Mouse (Mus musculus) Patski (cell line): ENCODE measurements around the gene Gm4214. TPM values are rescaled to one million over a fixed set of nuclear protein-coding genes. Genes with fewer than 3 reads are reported as not detected.
"Not testable (repeated sequence)": the region's sequence is repeated elsewhere in the genome, so short reads cannot be mapped to it uniquely, and the experiment has no call there.

ENCODE experiments used
- ATAC-seq: fragments of 100-300 bp; one replicate; pipeline ENCODE4 v1.8.0; 2021
- CTCF ChIA-PET: fragments of 350-600 bp; sonication (Branson Sonifier 250); formaldehyde crosslinking; loops from one replicate; lab custom pipeline; 2022; ENCODE audit warnings: inconsistent platforms; lab: Charles Lee
- POLR2A ChIA-PET: fragments of 350-600 bp; sonication (Branson Sonifier 250); formaldehyde crosslinking; loops from one replicate; lab custom pipeline; 2022; ENCODE audit warnings: antibody characterized with exemption, inconsistent platforms; lab: Charles Lee
- DNase-seq: peaks from one replicate; pipeline ENCODE4 v3.0.0-alpha.2; 2011; ENCODE audit warnings: low read depth, low spot score
- H3K27me3 ChIP-seq: fragments of 371-371 bp; one replicate; pipeline ENCODE4 v1.5.1; 2021
- in situ Hi-C: fragments of 300-500 bp; cut with MboI; formaldehyde crosslinking; loops from 3 replicates; pipeline ENCODE4 v1.11.1; 2018; ENCODE audit warnings: low pct_unique_long_range_greater_than_20kb, mixed read lengths
- polyA plus RNA-seq: library from polyadenylated mRNA; unstranded; gene quantifications from one replicate; pipeline ENCODE4 v1.2.3, GENCODE M21; 2021

Gene Gm4214
- polyA plus RNA-seq, result not detected

DNA sequence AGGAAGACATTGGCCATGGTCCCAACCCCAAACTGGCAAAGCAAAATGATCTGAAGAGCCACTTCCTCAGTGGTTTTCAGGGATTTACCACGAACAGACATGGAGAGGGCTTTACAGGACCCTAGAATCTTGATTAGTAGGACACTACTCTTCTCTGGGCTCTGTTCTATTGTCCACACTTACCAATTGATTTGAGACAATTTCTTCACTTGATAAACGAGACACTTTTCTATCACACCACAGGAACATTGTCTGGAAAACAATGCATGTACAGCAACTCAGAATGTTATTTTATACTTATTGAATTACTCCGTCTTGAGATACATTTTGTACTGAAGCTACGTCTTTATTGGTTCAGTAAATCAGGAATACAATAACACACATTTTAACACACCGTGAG lies at the start of gene Gm4214:
Gene Gm4214, minus strand, starts transcription at position 101 of the 400 bp plus-strand sequence.
- in situ Hi-C loops, DNase-seq, ATAC-seq, H3K27me3 ChIP-seq, POLR2A ChIA-PET, CTCF ChIA-PET: not testable (repeated sequence)

GRCm38 (mm10) chr7:23019823-23020222 lies 35.4 kb upstream of the Gm4214 start, which contains the start of gene Gm4216:
Gene Gm4216, minus strand, starts transcription at chr7:23019923.
- in situ Hi-C loops, DNase-seq, H3K27me3 ChIP-seq, ATAC-seq, CTCF ChIA-PET, POLR2A ChIA-PET: not testable (repeated sequence)

Other genes with a start within 250 kb of the Gm4214 start
- not detected for gene Vmn1r157, start 223.0 kb downstream of the Gm4214 start, polyA plus RNA-seq
- gene Vmn1r158, start 193.9 kb downstream of the Gm4214 start, polyA plus RNA-seq, result not detected
- not detected for gene Vmn1r159, start 141.1 kb downstream of the Gm4214 start, polyA plus RNA-seq
- not detected for gene Vmn1r160, start 113.4 kb downstream of the Gm4214 start, polyA plus RNA-seq
- gene Gm4216, start 35.2 kb upstream of the Gm4214 start, polyA plus RNA-seq, result not detected
- gene Vmn1r163, start 70.9 kb upstream of the Gm4214 start, polyA plus RNA-seq, result not detected
- gene Gm8720, start 82.8 kb upstream of the Gm4214 start, polyA plus RNA-seq, result not detected
- gene Gm10662, start 159.8 kb upstream of the Gm4214 start, polyA plus RNA-seq, result not detected
- gene Vmn1r165, start 232.7 kb upstream of the Gm4214 start, polyA plus RNA-seq, result not detected